Mouse (Mus musculus) CH12.LX (cell line): ENCODE measurements around the gene Lhb. TPM values are rescaled to one million over a fixed set of nuclear protein-coding genes. Genes with fewer than 3 reads are reported as not detected.

ENCODE experiments used
- DNase-seq: peaks from one replicate; pipeline ENCODE4 v3.0.0-alpha.2; 2013; ENCODE audit errors: extremely low read depth
- H3K27ac ChIP-seq: 2 replicates; pipeline ENCODE4 v1.5.1; 2012; ENCODE audit warnings: low read depth, mild to moderate bottlenecking, control low read depth, moderate library complexity; ENCODE audit not compliant: insufficient read depth
- H3K27me3 ChIP-seq: replicated peaks from 2 replicates; pipeline ENCODE3; 2012; ENCODE audit warnings: inconsistent platforms
- H3K36me3 ChIP-seq, 2 experiments: replicated peaks in 1 of 2; 2 replicates each; pipeline versions ENCODE3 to v1.6.1; 2012; ENCODE audit warnings: inconsistent platforms in 1 of 2, low read length in 1 of 2, mild to moderate bottlenecking in 1 of 2, mixed read lengths in 1 of 2, moderate library complexity in 1 of 2; ENCODE audit not compliant: control insufficient read depth in 1 of 2, insufficient read depth in 1 of 2
- H3K4me1 ChIP-seq, 2 experiments: 2 replicates each; pipeline ENCODE4 v1.6.1; 2012; ENCODE audit warnings: inconsistent platforms in 1 of 2, moderate library complexity in 1 of 2; ENCODE audit not compliant: insufficient read depth in 2 of 2, control insufficient read depth in 1 of 2
- H3K4me2 ChIP-seq: 2 replicates; pipeline ENCODE4 v1.6.1; 2012; ENCODE audit warnings: low read depth, mild to moderate bottlenecking, control low read depth; ENCODE audit not compliant: poor library complexity, insufficient read depth, severe bottlenecking
- H3K4me3 ChIP-seq, 3 experiments: fragments of 150-350 bp in 1 of 3; sonication (generic) in 1 of 3; replicated peaks in 1 of 3; 2 replicates each; pipeline versions ENCODE3 to v1.5.1; 2011 to 2012; ENCODE audit warnings: low read depth in 2 of 3, low read length in 2 of 3, mild to moderate bottlenecking in 2 of 3, moderate library complexity in 2 of 3, control low read depth in 1 of 3, improper control_type of control experiment in 1 of 3, inconsistent platforms in 1 of 3, mixed read lengths in 1 of 3; ENCODE audit not compliant: poor library complexity in 1 of 3
- H3K79me2 ChIP-seq: replicated peaks from 2 replicates; pipeline ENCODE4 v1.6.1; 2012; ENCODE audit warnings: mild to moderate bottlenecking, moderate library complexity; ENCODE audit not compliant: control insufficient read depth, poor library complexity, insufficient read depth, severe bottlenecking; ENCODE audit errors: extremely low read depth
- H3K9ac ChIP-seq: 2 replicates; pipeline ENCODE4 v1.6.1; 2012; ENCODE audit warnings: low read depth, mild to moderate bottlenecking, control low read depth, moderate library complexity; ENCODE audit not compliant: insufficient read depth
- H3K9me3 ChIP-seq: replicated peaks from 2 replicates; pipeline ENCODE3; 2012; ENCODE audit warnings: low read length, inconsistent platforms, mixed read lengths
- BHLHE40 ChIP-seq: IDR thresholded peaks from 2 replicates; pipeline ENCODE4 v1.6.1; 2011; ENCODE audit warnings: mild to moderate bottlenecking, low read depth, low read length, improper control_type of control experiment
- CHD1 ChIP-seq: IDR thresholded peaks from 2 replicates; pipeline ENCODE4 v1.6.1; 2012; ENCODE audit warnings: low read depth, low read length, improper control_type of control experiment, inconsistent platforms
- CHD2 ChIP-seq: IDR thresholded peaks from 2 replicates; pipeline ENCODE4 v1.6.1; 2011; ENCODE audit warnings: low read length, improper control_type of control experiment
- CTCF ChIP-seq, 2 experiments: IDR thresholded peaks in 1 of 2; conservative IDR thresholded peaks in 1 of 2; 2 replicates each; pipeline ENCODE4 v1.5.1; 2011 to 2012; ENCODE audit warnings: low read depth in 2 of 2, low read length in 2 of 2, improper control_type of control experiment in 1 of 2, inconsistent platforms in 1 of 2, mild to moderate bottlenecking in 1 of 2, moderate library complexity in 1 of 2
- E2F4 ChIP-seq: IDR thresholded peaks from 2 replicates; pipeline ENCODE4 v1.6.1; 2011; ENCODE audit warnings: low read depth, low read length, improper control_type of control experiment; ENCODE audit not compliant: insufficient replicate concordance
- ELF1 ChIP-seq: IDR thresholded peaks from 2 replicates; pipeline ENCODE4 v1.6.1; 2014; ENCODE audit warnings: low read depth, mild to moderate bottlenecking, inconsistent platforms, low read length, improper control_type of control experiment
- EP300 ChIP-seq: IDR thresholded peaks from 2 replicates; pipeline ENCODE4 v1.6.1; 2011; ENCODE audit warnings: low read length, improper control_type of control experiment
- GABPA ChIP-seq: IDR thresholded peaks from 2 replicates; pipeline ENCODE4 v1.6.1; 2012; ENCODE audit warnings: low read depth, low read length, improper control_type of control experiment, inconsistent platforms; ENCODE audit not compliant: insufficient replicate concordance
- HCFC1 ChIP-seq: IDR thresholded peaks from 2 replicates; pipeline ENCODE4 v1.6.1; 2012; ENCODE audit warnings: low read depth, mild to moderate bottlenecking, inconsistent platforms, low read length, improper control_type of control experiment
- IRF4 ChIP-seq: IDR thresholded peaks from 2 replicates; pipeline ENCODE4 v1.6.1; 2014; ENCODE audit warnings: low read depth, mild to moderate bottlenecking, inconsistent platforms, low read length, improper control_type of control experiment
- JUN ChIP-seq: IDR thresholded peaks from 2 replicates; pipeline ENCODE4 v1.6.1; 2011; ENCODE audit warnings: low read depth, mild to moderate bottlenecking, low read length, improper control_type of control experiment, moderate library complexity; ENCODE audit not compliant: insufficient read depth
- JUND ChIP-seq: conservative IDR thresholded peaks from 2 replicates; pipeline ENCODE4 v1.6.1; 2011; ENCODE audit warnings: low read depth, low read length, improper control_type of control experiment
- MAFK ChIP-seq: IDR thresholded peaks from 2 replicates; pipeline ENCODE4 v1.6.1; 2011; ENCODE audit warnings: low read length, improper control_type of control experiment; ENCODE audit not compliant: insufficient replicate concordance
- MAX ChIP-seq: IDR thresholded peaks from 2 replicates; pipeline ENCODE4 v1.6.1; 2011; ENCODE audit warnings: low read length, improper control_type of control experiment
- MAZ ChIP-seq: IDR thresholded peaks from 2 replicates; pipeline ENCODE4 v1.6.1; 2012; ENCODE audit warnings: low read depth, mild to moderate bottlenecking, inconsistent platforms, low read length, improper control_type of control experiment, moderate library complexity
- MEF2A ChIP-seq: IDR thresholded peaks from 2 replicates; pipeline ENCODE4 v1.6.1; 2014; ENCODE audit warnings: low read depth, mild to moderate bottlenecking, inconsistent platforms, low read length, improper control_type of control experiment, borderline replicate concordance
- MXI1 ChIP-seq: IDR thresholded peaks from 2 replicates; pipeline ENCODE4 v1.6.1; 2011; ENCODE audit warnings: mild to moderate bottlenecking, low read depth, low read length, improper control_type of control experiment
- NELFE ChIP-seq: IDR thresholded peaks from 2 replicates; pipeline ENCODE4 v1.6.1; 2011; ENCODE audit warnings: low read depth, low read length, improper control_type of control experiment
- NRF1 ChIP-seq: IDR thresholded peaks from 2 replicates; pipeline ENCODE4 v1.6.1; 2014; ENCODE audit warnings: low read depth, mild to moderate bottlenecking, inconsistent platforms, low read length, improper control_type of control experiment, moderate library complexity
- POLR2A ChIP-seq: IDR thresholded peaks from 2 replicates; pipeline ENCODE4 v1.6.1; 2011; ENCODE audit warnings: low read depth, mild to moderate bottlenecking, improper control_type of control experiment, low read length
- POLR2AphosphoS2 ChIP-seq: IDR thresholded peaks from 2 replicates; pipeline ENCODE4 v1.6.1; 2011; ENCODE audit warnings: low read depth, low read length, improper control_type of control experiment
- RAD21 ChIP-seq: IDR thresholded peaks from 2 replicates; pipeline ENCODE4 v1.6.1; 2011; ENCODE audit warnings: low read depth, mild to moderate bottlenecking, low read length, improper control_type of control experiment, moderate library complexity
- RCOR1 ChIP-seq: conservative IDR thresholded peaks from 2 replicates; pipeline ENCODE4 v1.6.1; 2012; ENCODE audit warnings: low read depth, mild to moderate bottlenecking, inconsistent platforms, low read length, improper control_type of control experiment
- SIN3A ChIP-seq: IDR thresholded peaks from 2 replicates; pipeline ENCODE4 v1.6.1; 2012; ENCODE audit warnings: low read length, improper control_type of control experiment, inconsistent platforms
- TCF12 ChIP-seq: IDR thresholded peaks from 2 replicates; pipeline ENCODE4 v1.6.1; 2014; ENCODE audit warnings: low read depth, mild to moderate bottlenecking, inconsistent platforms, low read length, improper control_type of control experiment
- UBTF ChIP-seq: IDR thresholded peaks from 2 replicates; pipeline ENCODE4 v1.6.1; 2012; ENCODE audit warnings: low read depth, mild to moderate bottlenecking, inconsistent platforms, low read length, improper control_type of control experiment, moderate library complexity
- ZC3H11A ChIP-seq: IDR thresholded peaks from 2 replicates; pipeline ENCODE4 v1.6.1; 2012; ENCODE audit warnings: low read depth, mild to moderate bottlenecking, inconsistent platforms, low read length, improper control_type of control experiment
- ZKSCAN1 ChIP-seq: IDR thresholded peaks from 2 replicates; pipeline ENCODE4 v1.6.1; 2012; ENCODE audit warnings: low read depth, inconsistent platforms, low read length, improper control_type of control experiment, borderline replicate concordance
- ZNF384 ChIP-seq: IDR thresholded peaks from 2 replicates; pipeline ENCODE4 v1.6.1; 2012; ENCODE audit warnings: low read depth, low read length, improper control_type of control experiment, inconsistent platforms
- dilution Hi-C: fragments of 300-500 bp; cut with MboI; formaldehyde crosslinking; loops from 2 replicates; pipeline ENCODE4 v1.14.3; 2020; ENCODE audit warnings: low sequenced_read_pairs; ENCODE audit not compliant: extremely low pct_unique_long_range_greater_than_20kb, extremely low pct_ligation_motif_present
- in situ Hi-C: fragments of 300-500 bp; cut with MboI; formaldehyde crosslinking; loops from 3 replicates; pipeline ENCODE4 v1.14.3; 2019; ENCODE audit warnings: low sequenced_read_pairs, low pct_ligation_motif_present, low pct_unique_long_range_greater_than_20kb, mixed read lengths
- polyA plus RNA-seq: library from polyadenylated mRNA; unstranded; fragments of >175 nt; gene quantifications from 2 replicates; pipeline ENCODE4 v1.2.1, GENCODE M21; 2012; ENCODE audit warnings: low read depth; ENCODE audit not compliant: insufficient read length
- total RNA-seq, 2 experiments: library from RNA; depleted of rRNA; stranded (reverse); fragments of 300-350 nt in 1 of 2; fragments of >200 nt in 1 of 2; gene quantifications; 2 replicates each; pipeline ENCODE4 v1.2.3; 2012 to 2014

The Lhb gene
- total and polyA plus RNA-seq, 3 experiments, result not detected

DNA sequence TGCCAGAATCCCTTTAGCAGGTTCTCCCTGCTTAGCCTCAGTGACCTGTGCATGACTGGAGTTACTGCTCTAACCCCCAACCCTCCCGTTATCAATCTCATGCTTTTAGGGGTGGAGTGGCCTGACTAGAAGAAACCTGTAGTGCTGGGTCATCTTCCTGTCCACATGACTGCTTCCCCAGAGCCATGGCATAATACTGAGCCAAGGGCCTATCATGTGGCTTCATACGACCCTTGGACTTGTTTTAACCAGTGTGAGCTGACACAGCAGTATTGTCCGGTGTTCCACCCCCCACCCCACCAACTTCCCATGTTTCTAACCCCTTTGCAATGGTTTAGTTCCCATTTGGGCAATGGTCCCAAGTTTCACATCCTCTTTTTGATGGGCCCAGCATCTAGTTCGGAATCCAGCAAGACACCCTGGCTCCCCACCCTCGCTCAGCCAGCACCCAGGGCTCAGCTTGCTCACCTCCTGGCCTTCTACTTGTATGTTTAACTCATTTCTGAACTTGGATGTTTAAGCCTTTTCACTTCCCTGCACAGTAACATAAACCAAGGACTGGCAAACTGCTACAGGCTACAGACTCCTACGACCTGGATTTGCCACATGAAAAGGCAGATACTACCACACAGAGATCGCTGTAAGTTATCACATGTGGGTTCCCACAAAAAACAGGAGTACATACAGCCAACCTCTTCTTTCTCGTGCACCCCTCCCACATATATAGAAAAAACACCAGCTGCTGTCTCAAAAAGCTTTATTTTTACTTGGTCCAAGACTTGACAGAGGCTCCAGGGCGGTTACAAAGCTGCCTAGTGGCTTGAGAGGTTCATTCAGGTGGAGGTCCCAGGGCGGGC, 36.8 kb downstream of the Lhb start:
- Histone ChIP-seq H3K4me1 (peaks cover 10 to 39% of the 10 kb centered on the region in 2 experiments), H3K27me3 (no peaks in the 10 kb centered on the region), H3K9me3 (no peaks in the 10 kb centered on the region), H3K4me3 (peak overlapping the region in 2 of 3 experiments; percentile 34 to 50), H3K27ac (no peak overlapping the region), H3K79me2 (peaks cover 19% of the 10 kb centered on the region), H3K9ac (peak overlapping the region; percentile 45; the same call in 1 of the 2 replicates), H3K36me3 (peaks cover 44 to 74% of the 10 kb centered on the region in 2 experiments), H3K4me2 (peak overlapping the region; percentile 65)
- in situ Hi-C loops (no loop called here), dilution Hi-C loops (no loop called here)
- no peak for DNase-seq
- TF ChIP-seq NRF1, result no peak
- TF ChIP-seq BHLHE40, result no peak
- peak; percentile 96 for TF ChIP-seq POLR2AphosphoS2
- TF ChIP-seq UBTF, result no peak
- no peak for TF ChIP-seq TCF12
- TF ChIP-seq IRF4, result peak; percentile 83
- peak; percentile 31 for TF ChIP-seq CHD2
- no peak for TF ChIP-seq ZKSCAN1
- no peak for TF ChIP-seq JUN
- peak; percentile 76 for TF ChIP-seq MAFK
- peak; percentile 49; the same call in 1 of the 2 replicates for TF ChIP-seq POLR2A
- TF ChIP-seq NELFE, result 0 out of 2 replicates have a peak, but pooled peaks have one; percentile 30

GRCm38 (mm10) chr7:45458748-45459563, 38.3 kb downstream of the Lhb start:
- H3K4me1 ChIP-seq, result peaks cover 15 to 50% of the 10 kb centered on the region in 2 experiments
- peak overlapping the region; percentile 91 for H3K9ac ChIP-seq
- H3K4me2 ChIP-seq, result peak overlapping the region; percentile 86; the same call in 1 of the 2 replicates
- dilution Hi-C loops, result no loop called here
- H3K79me2 ChIP-seq, result peaks cover 28% of the 10 kb centered on the region
- peak; percentile 68 for DNase-seq
- in situ Hi-C loops, result no loop called here
- peak overlapping the region; percentile 74 for H3K27ac ChIP-seq
- H3K4me3 ChIP-seq, result peak overlapping the region; percentile 76 to 96 (median 77)
- peaks cover 52 to 74% of the 10 kb centered on the region in 2 experiments for H3K36me3 ChIP-seq
- H3K9me3 ChIP-seq, result no peaks in the 10 kb centered on the region
- no peaks in the 10 kb centered on the region for H3K27me3 ChIP-seq
- TF ChIP-seq MXI1 (peak; percentile 35; the same call in 1 of the 2 replicates), EP300 (no peak), JUN (no peak), ELF1 (no peak), ZC3H11A (no peak), IRF4 (no peak), BHLHE40 (no peak), HCFC1 (no peak), CTCF (conservative IDR thresholded peaks at IDR 0.05 in 1 of 2, IDR thresholded peaks at IDR 0.05 in 1 of 2; ENCODE audit: low read depth in 2 of 2, low read length in 2 of 2) (no peak), GABPA (no peak), NRF1 (peak; percentile 84), JUND (no peak), RAD21 (no peak), SIN3A (peak; percentile 19; the same call in 1 of the 2 replicates), MEF2A (no peak), TCF12 (0 out of 2 replicates have a peak, but pooled peaks have one; percentile 13), CHD1 (no peak), POLR2A (peak; percentile 77), E2F4 (no peak), ZNF384 (no peak), MAZ (no peak), RCOR1 (no peak), MAX (no peak)
